Mouse (Mus musculus): ENCODE measurements around the gene Brd9.

GRCm38 (mm10) chr13:73991267-73991666 is 53.7 kb downstream of the Brd9 start:
- no peak for TF ChIP-seq CTCF (IDR thresholded peaks at IDR 0.05; ENCODE audit: low read depth, low read length)
- no peak for TF ChIP-seq POLR2A (IDR thresholded peaks at IDR 0.05; ENCODE audit: extremely low read depth, insufficient read depth, low read length)

All from liver, adult 2 months (tissue).